Mouse (Mus musculus) megakaryocyte-erythroid progenitor cell, adult 5-6 weeks (primary cell): ENCODE measurements around the gene Dph5. TPM values are rescaled to one million over a fixed set of nuclear protein-coding genes. Genes with fewer than 3 reads are reported as not detected.
"Not testable (repeated sequence)": the region's sequence is repeated elsewhere in the genome, so short reads cannot be mapped to it uniquely, and the experiment has no call there.

Experiments used
- ATAC-seq: replicated peaks from 2 replicates; pipeline ENCODE4 v1.8.0; 2016; ENCODE audit warnings: mild to moderate bottlenecking, inconsistent platforms; ENCODE audit not compliant: severe bottlenecking, poor library complexity, low FRiP score, low TSS enrichment
- total RNA-seq, 2 experiments: library from RNA; stranded (forward) in 1 of 2; stranded (reverse) in 1 of 2; fragments of 200-1000, 215-1000 nt in 1 of 2; fragments of >200 nt in 1 of 2; fragmentation: Nextera tagmentation in 1 of 2; gene quantifications; 2 replicates each; pipeline ENCODE4 v1.2.3; 2014 to 2017

The Dph5 gene
- total RNA-seq (2014; fragmentation: Nextera tagmentation) = 65.6 and 66.4 TPM in 2 replicates
- total RNA-seq (2017) = 85.9 and 94.3 TPM in 2 replicates

GRCm38 (mm10) chr3:115887427-115888309 is at the start of gene Dph5:
TSS of gene Dph5 (plus strand) at chr3:115887837.
- ATAC-seq = peak; percentile 89

DNA sequence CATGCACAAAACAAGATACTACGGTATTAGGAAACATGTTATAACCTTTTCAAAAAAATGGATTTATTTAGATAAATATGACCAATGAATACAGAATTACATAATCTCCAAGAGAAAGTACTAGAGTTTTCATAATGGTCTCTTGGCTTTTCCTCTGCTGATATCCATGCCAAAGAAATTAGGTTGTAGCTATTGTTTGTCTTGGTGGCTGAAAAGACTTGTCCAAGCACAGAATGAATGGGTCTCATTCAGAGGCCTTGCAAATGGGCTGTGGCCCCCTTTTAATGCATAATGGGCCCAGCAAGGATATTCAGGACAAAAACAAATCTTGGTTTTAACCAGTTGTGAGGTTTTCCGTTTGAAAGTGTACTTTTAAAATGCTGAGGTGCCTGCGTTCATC is 43.1 kb upstream of the Dph5 start:
- no peak for ATAC-seq

DNA sequence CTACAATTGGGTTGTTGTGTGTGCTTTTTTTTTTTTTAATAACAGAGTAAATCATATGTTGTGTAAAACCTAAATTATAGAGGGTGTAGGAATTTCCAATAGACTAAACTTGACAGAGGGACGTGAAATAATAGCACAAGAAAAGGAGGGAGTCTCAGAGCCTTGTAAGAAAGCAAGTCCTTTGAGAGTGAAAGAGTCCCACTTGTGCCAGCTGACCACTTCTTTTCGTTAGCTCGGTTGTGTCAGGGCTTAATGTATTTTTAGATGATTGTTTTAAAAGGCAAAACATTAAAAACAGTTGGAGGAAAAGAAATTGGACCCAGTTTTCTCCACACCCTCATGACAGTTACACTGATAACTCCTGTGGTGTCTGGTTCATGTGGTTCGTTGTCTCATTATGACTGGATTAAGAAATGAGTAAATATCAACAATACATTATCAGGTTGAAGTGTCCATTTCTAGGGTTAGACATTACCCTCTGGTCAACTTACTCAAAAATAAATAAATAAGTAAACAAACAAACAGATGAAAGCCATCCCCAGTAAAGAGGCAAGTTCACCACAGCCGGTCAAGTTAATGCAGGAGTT is 42.5 kb upstream of the Dph5 start:
- peak; percentile 48; the same call in 1 of the 2 replicates for ATAC-seq

DNA sequence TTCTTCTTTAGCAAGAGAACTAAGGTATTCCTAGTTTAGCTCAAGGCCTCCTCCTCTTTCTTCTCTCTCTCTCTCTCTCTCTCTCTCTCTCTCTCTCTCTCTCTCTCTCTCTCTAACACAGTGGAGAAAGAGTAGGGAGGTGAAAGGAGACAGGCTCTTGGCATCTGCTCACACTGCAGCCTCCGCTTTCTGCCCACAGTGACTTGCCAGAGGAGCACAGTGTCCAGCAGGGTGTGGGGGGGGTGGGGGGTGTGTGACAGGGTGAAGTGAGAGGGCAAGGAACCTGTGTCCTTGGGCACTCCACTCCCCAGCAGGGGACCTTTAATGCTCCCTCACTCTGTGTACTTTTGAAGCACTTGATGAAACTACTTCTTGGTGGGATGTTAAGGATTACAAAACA is 41.9 kb upstream of the Dph5 start:
- ATAC-seq = 0 out of 2 replicates have a peak, but pooled peaks have one; percentile 40

- ATAC-seq = no peak
Measured at GRCm38 (mm10) chr3:115846153-115846552, 41.5 kb upstream of the Dph5 start.

DNA sequence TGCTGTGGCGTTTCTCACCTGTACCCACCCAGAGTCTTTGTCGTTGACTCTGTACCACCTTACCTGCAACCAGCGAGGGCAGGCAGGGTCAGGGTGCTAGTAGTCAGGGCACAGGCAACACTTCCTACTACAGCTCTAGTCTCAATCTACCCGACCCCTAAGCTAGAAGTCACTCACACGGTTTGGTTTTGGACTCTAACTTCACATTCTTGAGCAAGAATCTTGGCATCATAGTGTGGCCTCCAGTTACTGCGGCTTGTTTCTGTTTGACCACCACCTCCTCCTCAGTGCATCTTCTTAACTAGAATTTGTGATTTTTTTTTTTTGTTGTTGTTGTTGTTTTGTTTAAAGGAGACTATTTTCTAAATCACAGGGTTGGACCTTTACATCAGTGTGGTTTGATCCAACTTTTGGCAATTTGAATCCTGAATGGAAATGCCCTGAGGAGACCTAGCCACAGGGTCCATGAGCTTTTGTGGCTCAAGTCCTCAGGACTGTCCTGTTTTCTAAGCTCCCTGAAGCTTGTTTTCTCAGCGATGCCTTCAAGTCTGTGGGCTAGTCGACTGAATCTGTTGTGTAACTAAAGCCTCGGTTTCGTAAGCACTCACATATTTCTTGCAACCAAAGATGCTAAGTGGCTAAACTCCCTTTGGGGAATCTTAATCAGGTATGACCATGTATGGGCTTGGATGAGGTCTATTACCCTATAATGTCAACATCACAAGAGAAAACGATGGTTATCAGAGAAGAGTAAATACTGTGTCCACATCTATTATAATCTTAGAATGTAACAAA is 38.8 kb upstream of the Dph5 start:
- ATAC-seq = no peak

DNA sequence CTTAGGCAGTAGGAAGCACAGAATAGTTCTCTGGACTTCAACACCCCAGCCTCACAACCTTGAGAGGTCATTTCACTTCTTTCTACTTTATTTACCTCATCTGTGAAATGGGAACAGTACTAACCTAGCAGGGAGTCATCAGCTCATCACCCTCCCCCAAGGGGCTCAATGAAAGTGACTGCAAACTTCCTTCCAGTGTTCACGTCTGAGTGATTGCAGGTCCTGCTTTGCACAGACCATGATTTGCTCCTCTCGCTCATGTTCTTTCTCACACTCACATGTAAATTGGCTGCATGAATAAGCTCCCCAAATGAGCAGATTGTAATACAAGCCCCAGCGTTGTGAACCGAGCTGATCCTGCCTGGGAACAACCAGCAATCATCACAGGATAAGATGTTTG is 36.7 kb upstream of the Dph5 start:
- no peak for ATAC-seq

- ATAC-seq = no peak
Measured at GRCm38 (mm10) chr3:115854672-115855191, 32.9 kb upstream of the Dph5 start.

DNA sequence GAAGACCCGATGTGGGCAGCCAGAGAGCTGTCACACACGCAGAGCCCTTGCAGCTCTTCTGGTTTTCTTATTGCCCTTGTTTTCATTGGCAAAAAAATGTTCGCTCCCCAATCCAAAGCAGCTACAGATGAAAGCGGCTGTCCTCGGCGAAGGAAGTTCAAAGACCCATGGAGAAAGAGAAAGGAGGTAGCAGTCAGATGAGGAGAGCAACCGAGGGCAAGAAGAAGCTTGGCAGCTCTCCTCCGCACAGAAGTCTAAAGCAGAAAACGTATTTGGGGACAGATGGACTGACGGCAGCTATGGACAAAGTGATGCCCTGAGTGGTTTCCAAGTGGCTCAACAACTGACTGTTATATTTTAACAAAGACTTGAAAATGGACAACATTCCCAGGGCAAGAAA is 32.1 kb upstream of the Dph5 start:
- ATAC-seq = no peak

DNA sequence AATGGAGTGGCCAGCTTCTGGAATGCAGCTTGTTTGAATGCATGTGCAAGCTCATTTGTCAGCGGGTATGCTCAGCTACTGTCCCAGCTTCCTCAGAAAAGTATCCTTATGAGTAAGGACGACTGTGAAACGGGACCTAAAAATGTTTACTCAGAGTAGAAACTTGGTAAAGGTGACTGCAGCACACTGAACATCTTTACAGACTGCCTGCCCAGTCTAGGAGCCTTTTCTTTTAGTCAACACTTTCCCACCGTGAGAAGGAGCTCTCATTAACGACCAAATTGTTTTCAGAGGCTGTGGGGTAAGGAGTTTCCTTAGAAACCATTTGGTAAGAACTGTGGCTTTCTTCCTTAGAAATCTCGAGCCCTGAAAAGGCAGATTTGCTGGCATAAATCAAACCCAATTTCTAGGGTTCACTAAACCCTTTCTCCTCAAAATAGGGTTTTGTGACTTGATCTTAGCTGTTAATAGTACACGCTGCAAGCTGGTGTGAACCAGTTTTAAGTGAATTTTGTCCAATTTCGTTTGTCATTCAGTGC is 31.1 kb upstream of the Dph5 start:
- ATAC-seq = no peak

DNA sequence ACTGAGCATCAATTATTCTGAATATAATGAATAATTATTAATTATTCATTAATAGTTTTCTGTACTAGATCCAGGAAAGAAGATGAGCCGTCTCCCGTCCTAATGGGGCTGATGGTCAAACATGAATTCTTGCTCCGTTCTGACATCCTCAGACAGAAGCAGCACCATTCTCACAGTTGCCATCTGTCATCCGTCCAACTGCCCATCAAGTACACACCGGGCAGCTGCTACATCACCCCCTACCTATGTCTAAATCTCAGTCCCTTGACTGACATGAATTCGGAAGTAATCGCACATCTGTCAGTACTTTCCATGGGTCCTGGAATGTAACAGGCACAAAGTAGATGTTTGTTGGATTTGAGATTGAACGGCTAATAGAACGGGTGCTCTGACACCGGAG is 30.2 kb upstream of the Dph5 start:
- ATAC-seq = no peak

DNA sequence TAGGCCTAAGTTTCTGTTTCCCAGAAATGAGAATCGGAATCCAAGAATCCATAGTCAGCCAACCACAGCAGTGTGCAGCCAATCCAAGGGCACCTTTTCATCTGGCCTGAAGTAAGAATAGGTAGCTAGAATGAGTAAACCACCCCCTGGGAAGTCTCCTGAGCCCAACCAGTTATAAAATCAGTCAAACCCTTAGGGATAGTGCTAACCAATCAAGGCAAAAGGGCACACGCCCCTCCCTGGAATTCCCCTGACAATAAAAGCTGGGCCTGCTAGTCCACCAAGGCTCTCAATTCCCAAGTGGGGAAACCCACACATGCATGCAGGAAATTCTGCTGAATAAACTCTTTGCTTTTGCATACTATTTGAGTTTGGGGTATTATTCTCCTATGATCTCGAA is 28.8 kb upstream of the Dph5 start:
- ATAC-seq = no peak

GRCm38 (mm10) chr3:115860780-115861179 is 26.9 kb upstream of the Dph5 start:
- ATAC-seq = not testable (repeated sequence)

DNA sequence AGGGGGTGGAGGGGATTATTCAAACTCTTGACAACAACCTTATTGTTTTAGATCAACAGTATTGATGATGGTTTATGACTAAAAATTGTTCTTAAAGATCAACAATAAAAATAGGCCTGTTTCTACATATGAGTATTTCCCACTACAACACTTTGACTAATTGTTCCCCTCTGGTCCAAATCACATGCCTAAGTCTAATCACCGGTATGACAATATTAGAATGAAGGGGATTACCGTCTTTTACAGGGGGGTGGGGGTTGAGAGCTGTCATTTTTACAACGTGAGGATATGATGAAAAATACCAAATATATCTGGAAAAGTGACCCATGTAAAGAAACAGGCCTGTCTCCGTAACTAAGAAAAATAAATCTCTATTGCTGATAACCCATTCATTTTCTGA is 24.1 kb upstream of the Dph5 start:
- no peak for ATAC-seq

DNA sequence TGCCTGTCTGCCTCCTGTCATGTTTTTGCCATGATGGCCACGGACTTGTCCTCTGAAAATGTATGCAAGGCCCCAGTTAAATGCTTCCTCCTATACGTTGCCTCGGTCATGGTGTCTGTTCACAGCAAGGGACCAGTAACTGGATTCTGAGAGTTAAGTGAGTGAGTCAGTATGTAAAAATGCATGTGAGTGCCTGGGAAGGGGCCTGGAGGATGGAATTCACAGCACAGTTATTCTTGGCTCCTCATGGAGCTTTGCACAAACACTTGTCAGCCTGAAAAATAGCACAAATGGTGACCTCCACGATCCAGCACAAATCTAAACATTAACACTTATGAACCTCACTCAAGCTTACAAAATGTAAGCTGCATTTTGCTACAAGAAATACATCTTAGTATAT is 20.5 kb upstream of the Dph5 start:
- ATAC-seq = no peak

DNA sequence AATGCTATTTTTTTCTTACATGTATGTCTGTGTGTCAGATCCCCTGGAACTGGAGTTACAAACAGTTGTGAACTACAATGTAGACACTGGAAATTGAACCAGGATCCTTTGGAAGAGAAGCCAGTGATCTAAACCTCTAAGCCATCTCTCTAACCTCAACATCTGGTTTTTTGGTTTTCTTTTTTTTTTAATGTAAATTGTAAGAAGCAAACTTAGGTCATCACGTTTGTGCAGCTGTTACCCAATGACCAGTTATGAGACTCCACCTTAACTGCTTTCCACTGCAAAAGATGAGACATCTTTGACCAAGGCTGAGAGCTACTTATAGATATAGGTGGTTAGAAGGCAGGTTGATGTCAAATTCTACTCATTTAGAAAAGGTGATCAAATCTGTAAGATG is 19.7 kb upstream of the Dph5 start:
- ATAC-seq = no peak

DNA sequence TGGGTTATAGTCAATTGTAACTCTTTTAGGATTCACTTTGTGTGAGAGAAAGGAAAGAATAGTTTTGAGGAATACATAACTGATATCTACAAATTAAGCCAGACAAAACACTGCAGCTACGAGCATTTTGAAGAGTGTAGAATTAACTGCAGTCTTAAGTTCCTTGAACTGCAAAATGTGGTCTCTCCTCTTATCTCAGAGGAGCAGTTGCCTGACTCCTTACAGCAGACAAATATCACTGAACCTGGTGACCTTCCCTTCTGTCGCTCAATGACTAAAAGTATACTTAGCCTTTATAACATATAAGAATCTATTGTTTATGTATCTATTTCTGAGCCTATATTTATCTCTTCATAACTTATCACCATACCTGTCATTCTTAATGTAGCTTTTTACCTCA is 18.3 kb upstream of the Dph5 start:
- ATAC-seq = peak; percentile 99

DNA sequence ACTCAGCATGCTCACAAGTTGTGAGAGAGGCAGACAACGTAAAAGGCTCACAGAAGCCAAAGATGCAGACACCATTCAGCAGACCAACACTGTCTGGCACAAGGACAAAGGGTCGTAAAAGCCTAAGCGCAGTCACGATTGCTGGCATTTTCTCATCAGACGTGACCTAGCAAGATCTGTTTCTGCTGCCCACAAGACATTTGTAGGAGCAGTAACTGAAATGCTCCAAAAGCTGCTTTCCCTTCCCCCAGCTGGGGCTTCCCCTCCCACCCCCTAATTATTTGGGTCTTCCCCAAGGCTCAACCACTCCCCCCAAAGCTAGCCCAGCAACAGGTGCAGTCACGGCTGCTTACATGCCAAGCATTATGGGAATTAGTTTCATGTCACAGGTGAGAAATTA is 12.1 kb upstream of the Dph5 start:
- ATAC-seq = peak; percentile 54; the same call in 1 of the 2 replicates

DNA sequence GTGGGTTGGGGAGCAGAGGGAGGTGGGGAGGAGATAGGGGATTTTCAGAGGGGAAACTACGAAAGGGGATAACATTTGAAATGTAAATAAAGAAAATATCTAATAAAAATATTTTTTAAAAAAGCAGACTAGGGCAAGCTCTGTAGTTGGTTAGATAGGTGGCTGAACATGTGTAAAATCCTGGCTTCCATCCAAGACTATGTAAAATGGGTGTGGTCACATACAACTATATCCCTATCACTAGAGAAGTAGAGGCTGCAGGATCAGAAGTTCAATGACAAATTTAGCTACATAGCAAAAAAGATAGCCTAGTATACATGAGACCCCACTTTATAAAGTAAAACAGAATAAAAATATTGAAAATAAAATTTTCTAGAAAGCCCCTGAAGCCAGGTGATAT is 10.5 kb upstream of the Dph5 start:
- ATAC-seq = peak; percentile 89

DNA sequence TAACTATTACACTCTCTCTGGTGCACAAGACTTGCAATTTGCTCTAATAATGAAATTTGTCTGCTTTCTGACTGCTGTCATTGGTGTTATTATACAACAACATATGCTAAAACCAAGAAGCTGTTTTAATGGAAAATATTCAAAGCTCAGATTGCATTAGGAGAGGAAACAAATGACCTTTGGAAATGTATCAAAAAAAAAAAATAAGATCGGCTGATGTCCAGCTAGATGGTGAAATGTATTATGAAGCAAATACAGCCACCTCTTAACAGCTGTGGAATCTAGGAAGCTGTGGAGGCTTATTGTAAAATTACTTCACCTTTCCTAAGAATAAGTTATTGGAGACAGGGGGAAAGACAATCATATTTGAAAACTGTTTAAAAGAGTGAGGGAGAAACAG is 3.6 kb upstream of the Dph5 start:
- ATAC-seq = no peak
